Mouse (Mus musculus) adrenal gland, adult 8-10 months (tissue): ENCODE results near the gene Umad1. TPM values are rescaled to one million over a fixed set of nuclear protein-coding genes. Genes with fewer than 3 reads are reported as not detected.

ENCODE experiments used
- DNase-seq: peaks from one replicate; pipeline ENCODE4 v3.0.0; 2022
- total RNA-seq, 4 experiments: library from RNA; stranded (reverse); gene quantifications; 2 replicates each; pipeline ENCODE4 v1.2.4; 2022

The Umad1 gene
- 10 to 100 TPM; 18.4 to 23.3 (median 22.1) TPM for total RNA-seq

DNA sequence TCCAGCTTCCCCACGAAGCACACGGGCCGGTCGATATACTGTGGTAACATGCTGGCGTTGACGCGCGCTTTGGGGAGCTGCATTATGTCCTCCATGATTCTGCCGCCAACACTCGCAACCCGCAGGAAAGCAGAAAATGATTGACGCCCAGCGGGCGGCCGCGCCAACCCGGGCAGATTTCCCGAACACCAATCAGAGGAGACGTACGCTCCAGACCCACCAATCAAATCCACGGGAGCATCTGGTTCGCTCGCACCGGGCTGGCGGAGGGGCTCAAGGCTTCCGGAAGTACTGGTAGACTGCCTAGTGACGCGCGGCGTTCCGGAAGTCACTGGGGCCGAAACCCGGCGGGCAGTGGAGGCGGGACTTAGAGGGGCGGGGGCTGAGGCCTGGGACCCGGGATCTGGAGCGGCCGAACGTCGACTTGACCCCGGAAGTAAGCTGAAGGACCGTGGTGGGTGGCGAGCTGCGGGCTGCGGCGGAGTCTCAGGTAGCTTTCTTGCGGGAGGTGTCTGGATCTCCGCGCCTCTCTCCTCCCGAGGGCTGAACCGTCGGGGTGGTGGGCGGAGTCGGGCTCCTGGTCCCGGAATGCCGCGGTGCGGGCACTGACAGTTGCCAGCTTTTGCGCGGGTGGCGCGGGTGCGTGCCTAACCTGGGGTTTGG is at the start of gene Umad1, which contains the start of the genes Rpa3 and Gm45062:
Gene Umad1, plus strand, starts transcription at position 285 of the 663 bp plus-strand sequence.
Gene Rpa3, minus strand, starts transcription at position 170 of the 663 bp plus-strand sequence.
Gene Gm45062, plus strand, starts transcription at position 447 of the 663 bp plus-strand sequence.
- DNase-seq = peak; percentile 98

DNA sequence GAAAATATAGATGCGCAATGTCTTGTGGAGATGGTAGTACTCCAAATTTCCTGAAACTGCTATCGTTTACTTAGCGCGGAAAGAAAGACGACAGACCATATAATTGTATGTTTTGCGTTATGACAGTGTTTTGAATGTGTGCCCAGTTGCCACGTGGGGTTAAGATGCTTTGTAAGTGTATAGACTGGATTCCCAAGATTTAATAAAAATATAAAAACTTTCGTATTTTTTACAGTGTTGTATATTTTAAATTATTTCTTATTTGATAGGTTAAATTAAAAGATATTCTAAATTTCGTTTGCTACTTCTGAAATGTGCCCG is 49.3 kb upstream of the Umad1 start:
- DNase-seq = no peak

DNA sequence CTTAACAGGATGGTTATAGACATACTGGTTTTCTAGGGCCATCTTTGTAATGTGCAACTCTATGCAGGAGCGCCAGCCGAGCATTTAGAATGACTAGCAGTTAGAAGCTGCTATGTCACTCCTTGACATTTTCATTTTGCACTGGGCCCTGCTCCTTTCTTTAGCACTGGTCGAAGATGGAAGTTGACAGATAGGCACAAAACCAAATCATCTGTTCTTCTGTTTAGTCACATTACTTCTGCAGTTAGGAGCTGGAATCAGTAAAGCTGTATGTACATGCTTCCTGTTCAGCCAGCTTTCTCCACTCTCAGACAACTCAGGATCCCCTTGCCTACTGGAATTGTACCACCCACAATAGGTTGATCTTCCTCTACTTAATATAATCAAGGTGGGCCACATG is 48.4 kb upstream of the Umad1 start:
- DNase-seq = no peak

DNA sequence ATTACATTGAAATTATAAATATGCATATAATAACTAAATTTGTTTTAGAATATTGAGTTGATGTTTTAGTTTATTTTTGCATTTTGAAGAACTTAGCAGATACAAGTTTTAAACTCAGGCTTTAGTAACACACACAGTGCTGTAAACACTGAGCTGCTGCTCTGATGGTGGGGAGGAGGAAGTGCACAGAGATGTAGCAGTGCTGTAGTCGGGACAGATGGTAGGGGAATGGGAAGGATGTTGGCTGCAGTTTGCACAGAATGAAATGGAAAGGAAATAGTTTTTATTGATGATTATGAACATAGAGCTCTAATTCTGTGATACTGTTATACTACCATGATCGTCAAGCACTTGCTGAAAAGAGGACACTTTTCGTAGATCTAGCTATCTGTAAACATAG is 32.1 kb upstream of the Umad1 start:
- no peak for DNase-seq

DNA sequence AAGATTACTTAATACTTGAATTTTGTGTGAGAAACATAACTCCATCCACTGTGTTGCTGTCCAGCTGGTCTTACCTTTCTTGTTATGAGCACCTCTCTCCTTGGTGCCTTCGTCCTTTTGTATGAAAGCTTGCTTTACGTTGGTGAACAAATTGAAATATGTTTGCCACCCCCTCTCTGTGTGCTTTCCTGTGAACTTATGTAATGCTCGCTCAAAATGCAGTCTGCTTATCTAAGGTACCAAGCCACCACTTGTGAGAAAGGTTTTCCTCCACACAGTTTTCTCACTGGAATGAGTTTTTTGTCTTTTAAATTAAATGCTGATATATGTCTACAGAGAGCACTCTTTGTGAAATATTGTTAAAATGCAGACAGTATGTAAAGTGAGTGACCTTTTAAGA is 30.5 kb upstream of the Umad1 start:
- DNase-seq = no peak

DNA sequence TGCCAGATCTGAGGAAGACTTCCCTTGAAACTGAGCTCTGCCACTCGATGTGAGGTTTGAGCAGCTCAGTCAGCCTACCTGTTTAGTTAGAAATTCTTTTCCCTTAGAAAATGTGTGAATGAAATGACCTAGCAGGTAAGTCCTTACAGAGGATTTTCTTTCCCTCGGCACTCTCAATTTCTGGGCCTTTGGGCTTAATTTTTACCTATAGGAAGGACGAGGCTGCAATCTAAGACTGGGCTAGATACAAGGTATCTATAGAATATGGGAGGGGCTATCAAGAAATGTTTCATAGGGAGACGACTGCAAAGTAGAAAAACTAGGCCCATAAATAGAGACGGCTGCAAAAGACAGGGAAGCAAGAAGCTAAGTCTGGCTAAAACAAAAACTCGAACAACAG is 772 bp upstream of the Umad1 start:
- DNase-seq = no peak

DNA sequence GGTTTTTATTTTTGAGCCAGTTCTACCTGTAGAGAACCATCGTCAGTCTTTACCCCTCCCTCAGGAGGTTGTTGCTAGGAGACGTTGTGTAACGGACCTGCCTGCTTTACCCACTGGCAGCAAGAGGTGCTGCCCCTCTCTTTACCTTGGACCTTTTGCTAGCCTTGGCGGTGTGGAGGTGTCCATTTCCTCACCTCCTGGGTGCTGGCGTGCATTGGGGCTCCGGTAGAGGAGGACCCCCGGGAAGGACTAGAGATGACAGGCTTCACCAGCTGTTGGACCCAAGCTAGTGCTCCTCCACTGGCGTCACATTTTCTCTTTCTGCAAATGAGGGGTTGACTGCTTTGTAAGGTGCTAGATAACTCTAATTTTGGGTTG is 568 bp downstream of the Umad1 start:
- DNase-seq = peak; percentile 36

DNA sequence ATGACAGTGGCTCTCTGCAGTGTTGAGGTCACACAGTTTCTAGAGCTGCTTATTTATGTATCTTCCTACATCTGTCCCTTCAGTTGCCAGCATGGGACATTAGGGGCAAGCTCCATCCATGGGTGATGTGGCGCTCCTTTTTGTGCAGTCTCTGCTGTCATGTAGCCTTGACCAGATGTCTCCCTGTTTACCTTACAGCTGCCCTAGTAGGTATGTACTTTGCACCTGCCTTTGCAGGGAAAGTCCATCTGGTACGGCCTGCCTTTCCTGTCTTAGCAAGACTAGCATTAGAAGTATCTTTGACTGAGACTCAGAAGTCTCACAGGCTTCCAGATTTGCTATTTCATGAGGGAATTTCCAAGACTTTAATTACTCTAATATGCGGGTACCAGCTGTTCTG is 12.0 kb downstream of the Umad1 start:
- DNase-seq = no peak

DNA sequence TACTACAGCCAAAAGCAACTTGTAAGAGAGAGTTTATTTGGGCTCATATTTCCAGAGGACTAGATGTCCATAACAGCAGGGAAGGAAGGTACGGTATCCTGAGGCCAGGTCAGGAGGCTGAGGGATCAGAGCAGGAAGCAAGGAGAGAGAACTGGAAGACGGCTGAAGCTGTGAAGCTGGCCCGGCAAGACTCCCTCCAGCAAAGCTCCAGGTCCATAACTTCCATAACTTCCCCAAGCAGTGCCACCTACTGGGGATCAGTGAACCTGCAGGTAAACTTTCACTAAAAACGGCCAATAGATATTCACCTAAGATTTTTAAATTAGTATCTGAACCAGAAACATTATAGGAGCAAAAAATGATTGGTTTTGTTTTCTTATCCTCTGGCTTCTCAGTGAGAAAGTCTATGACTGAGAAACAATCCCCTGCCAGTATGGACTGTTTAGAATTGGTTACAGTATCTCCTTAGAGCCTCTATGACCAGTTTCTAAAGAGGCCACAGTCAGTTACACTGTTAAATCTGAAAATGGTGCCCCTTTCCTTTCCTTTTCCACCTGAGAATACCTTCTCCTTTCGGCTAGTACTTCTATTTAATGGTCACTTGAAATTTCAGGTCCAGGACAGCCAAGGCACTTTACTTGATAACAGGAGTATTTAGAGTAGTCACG is 15.4 kb downstream of the Umad1 start:
- DNase-seq = peak; percentile 23

DNA sequence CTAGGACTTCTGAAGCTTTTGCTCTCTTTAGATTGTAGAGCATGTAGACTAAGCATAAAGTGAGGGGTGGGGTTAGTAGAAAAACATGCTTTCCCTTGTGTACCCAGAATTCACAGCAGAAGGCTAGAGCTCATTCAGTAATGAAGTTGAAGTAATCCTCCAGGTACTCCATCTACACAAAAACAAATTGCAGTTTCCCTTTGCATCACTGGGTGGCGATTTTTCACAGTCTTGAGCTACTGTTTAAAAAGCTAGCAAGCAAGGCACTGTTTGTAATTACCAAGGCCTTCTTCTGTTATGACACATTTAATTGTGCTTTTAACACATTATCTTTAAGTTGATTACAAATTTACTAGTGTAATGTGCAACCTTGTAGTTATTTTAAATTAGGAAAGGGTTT is 16.0 kb downstream of the Umad1 start:
- peak; percentile 29 for DNase-seq

DNA sequence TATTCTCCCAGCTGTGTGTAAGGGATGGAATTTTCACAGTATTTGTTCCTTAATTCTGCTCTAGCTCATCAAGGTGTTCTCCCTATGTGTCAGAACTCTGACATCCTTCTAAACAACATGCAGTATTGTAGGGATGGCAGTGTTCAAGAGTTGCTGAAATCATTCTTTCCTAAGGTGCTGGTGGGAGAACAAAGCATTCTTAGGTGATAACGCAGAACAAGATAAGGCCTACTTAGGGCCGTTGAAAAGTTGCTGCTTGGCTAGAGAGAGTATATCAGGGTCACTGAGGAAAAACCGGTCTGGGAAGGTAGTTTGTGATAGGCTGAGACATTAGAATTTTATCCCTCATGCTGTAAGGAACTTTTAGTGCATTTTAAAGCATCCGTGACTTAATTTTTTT is 17.3 kb downstream of the Umad1 start:
- DNase-seq = no peak

DNA sequence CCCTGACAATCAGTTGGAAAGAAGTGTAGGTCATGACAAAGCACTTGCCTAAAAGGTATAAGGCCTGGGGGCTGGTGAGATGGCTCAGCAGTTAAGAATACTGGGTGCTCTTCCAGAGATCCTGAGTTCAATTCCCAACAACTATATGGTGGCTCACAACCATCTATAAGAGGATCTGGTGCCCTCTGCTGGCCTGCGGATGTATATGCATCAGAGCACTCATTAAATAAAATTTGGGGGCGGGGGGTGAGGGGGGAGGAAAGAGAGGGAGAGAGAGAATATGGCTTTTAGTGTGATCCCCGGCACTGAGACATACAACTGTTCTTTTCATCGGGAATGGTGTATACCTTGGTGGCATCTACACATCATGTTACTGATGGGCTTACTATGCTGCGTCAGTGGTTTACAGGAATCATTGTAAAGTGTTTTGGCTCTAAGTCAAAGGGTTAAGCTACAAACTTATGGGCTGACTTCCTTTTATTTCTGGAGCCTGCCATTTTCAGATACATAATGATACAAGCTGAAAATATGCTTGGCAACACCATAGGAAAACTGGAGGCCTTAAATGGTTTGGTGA is 19.4 kb downstream of the Umad1 start:
- DNase-seq = no peak

DNA sequence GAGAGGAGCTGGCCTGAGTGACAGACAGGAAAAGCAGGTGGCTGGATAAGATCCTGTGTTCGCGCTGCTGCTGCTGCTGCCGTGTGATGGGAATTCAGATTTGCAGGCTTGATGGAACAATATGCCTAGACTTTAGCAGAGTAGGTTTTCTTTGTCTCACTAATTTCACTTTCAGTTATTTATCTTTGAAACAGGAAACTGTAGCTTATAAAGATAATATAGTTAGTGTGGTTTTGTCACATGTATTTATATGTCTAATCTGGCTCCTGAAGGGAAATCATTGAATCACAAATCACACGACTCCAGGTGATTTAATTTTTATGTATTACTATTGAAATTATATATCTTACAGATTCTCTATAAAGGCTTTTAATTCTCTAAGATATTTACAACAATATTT is 24.2 kb downstream of the Umad1 start:
- no peak for DNase-seq

DNA sequence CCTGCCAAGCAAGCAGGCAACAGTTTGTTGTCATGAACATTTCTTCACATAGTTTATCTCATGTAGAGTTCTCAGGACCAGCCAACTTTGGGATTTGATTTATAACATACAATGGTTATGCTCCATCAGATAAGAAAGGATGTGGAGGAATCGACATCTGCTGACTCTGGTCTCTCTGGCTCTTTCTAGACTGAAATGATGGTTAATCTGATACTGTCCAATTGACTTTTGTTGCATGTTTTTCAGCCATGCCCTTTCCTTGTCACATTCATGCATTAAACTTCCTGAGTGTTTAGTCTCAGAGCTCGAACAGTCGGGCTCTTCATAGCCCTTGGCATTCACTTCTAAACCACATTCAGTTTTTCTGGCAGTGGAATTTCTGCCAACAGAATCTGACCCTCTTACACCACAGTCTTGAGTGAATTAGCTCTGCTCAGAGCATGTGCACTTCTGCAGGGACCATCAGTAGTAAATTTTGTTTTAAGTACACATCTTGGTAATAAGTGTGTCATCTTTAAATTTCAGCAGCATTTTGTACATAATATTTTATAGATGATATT is 26.4 kb downstream of the Umad1 start:
- no peak for DNase-seq

DNA sequence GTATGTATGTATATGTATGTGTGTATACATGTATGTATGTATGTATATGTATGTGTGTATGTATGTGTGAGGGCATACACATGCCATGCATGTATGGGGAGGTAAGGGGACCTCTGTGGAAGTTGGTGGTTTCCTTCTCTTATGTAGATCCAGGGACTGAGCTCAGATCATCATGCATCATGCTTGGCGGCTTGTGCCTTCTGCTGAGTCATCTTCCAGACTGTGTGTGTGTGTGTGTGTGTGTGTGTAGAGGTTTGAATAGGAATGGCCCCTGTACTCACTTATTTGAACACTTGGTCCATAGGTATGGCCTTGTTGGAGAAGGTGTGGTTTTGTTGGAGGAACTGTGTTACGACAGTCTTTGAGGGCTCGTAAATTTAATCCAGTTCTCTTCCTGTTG is 27.1 kb downstream of the Umad1 start:
- DNase-seq = no peak

DNA sequence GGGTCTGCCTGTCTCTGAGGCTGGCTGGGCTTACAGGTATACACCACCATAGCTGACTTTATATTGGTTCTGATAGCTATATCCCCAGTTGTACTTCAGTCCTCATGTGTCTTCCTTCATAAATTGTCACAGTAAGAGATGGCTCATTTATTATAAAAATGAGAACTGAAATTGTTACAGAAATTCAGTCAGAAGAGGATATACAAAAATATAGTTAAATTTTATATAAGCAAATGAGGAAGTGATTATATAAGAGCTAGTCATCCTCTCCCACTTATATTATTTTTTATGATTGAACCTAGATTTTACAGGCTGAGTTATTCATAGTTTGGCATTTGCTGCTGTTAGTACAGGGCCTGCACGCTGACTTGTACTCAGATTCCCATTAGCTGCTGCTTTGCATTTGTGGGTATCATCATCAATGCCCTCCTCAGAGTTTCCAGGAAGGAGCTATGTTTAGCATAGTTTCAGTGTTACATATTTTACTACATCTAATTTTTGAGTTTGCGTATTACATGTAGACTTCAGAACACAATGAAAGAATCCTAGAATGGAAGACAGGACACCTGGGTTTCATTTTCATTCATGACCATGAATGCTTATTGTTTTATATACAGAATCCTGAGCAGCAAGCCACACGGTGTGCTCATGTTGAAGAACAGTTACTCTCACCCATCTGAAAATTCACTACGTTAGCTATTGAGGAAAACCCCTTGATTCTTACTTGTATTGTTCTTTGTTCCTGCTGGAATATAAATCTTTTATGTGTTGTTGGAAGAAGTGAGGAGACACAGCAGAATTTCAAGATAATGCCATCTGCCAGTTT is 29.9 kb downstream of the Umad1 start:
- no peak for DNase-seq

DNA sequence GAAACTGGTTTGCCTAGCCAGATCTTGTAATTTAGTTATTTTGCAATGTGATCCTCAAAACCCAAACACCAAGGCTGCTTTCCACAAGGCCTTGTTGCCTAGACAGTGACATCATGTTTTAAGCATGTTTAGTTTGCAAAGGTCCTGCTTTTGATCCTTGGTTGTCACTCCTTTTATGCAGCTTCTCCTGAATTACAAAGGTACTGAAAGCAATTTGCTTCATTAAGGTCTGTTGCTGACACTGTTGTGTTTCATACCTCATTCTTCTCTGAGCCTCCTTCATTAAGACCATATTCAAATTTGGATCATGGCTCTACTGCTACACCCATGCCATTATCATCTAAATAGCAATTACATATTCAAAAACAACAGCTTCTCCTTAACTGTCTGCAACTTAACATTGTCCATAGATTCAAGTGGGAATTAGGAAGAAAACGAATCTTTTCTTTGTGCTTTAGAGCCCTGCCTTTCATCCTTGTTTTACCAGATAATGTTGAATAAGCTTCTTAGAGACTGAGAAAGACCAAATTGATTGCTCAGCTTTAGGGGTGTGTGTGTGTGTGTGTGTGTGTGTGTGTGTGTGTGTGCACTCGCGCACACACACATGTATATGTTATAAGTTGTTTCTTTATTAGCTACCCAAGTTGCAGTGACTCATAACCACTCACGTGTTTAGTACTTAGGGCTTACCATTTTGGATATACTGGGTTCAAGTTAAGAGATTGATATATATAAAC is 35.1 kb downstream of the Umad1 start:
- no peak for DNase-seq

DNA sequence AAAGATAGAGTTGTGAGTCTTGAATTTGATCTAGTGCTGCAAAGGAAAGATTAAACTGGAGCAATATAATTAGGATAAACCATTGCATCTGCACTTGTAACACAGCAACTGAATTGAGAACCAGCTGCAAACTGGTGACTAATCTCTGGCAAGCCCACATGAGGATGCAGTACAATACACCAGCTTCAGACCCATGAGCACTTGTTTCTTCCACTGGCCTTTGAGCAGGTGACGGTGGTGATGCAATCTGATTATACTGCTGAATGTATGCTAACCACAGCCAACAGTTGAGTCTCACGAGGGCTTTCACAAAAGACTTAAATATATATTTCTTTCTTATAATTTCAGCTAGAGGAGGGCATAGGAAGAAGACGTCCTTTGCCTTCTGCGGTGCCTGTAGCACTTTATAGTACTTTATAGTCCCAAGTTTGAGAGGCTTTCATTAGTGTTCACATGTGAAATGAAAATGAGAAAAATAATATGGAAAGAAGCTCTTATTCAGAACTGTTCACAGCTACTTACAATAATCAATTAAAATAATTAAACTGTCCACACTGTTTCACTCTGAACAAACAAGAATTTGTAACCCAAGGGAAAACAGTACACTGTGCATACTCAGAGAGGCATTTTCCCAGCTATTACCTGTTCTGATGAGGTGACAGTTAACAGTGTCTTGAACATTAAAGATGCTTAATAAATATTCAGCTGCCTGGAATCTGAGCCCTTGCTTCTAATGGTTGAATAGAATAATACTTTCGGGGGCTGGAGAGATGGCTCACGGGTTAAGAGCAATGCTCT is 40.2 kb downstream of the Umad1 start:
- DNase-seq = no peak

DNA sequence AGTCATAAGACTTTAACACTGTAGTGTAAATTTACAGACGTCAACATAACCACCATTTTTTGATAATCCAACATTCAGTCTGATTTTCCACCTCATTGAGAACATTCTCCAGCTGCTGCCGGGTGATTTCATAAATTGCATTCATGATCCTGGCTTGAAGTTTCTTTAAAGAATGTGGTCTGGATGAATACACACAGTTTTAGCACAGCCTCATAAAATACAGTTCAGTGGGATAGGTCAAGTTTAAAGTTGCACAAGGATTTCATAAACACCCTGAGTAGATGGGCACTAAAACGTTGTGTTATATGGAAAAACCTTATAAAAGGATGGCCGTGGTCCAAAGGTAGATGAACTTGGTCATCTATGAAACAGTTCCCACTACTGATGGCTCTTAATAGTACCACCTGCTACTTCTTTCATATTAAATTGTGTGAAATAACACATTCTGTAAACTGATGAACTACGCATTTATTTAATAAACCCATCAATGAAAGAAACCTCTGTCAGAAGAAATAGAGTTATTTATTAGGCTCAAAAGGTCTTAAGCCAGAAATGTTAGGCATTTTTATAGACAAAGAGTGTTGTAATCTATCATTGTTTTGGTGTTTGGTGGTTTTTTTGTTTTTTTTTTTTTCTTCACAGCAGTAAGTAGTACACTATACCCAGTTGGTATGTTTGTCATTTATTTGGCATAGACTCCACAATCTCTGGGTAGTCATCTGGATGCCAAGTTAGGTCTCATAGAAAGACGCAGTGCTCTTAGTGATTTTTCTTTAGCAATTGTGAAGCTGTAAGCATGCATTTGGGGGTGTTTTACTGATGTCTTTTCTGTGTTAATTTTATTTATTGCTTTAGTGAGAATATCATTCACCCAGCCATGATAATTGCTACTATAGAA is 49.0 kb downstream of the Umad1 start:
- DNase-seq = no peak

DNA sequence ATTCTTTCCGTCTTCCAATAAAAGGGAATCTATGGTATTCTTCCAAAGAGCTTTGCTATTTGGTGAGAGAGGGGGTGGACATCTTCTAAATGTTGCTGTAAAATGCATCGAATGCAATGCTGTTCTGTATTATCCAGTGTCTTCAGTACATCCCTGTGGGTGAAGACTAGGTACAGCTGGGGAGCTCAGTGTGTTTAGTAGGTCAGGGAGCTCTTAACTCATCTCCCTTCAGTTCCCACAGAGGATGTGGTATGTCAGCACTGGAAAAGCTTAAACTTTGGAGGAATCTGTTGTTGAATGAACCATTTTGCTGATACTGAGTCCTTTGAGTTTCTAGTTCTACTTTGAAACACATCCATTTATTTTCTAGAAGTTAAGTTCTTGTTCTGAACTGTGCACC is 53.5 kb downstream of the Umad1 start:
- no peak for DNase-seq
